ENCODE assay signal across 24 mouse cellular contexts in the genomic region with DNA sequence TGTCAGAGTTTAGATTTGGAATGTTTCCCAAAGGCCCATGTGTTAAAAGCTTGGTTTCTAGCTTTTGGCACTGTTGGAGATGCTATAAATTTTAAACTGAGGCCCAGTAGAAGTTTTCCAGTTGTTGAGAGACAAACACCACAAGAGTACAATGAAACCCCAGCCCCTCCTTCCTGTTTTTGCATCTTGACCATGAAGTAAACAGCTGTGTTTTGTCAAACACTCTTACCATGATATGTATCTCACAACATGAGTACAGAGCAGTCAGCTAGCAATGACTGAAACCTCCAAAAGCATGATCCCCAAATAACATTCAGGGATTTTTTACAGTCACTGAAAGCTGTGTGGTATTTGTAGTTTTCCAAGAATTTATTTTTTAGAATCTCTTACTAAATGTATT.
"Had no signal": no experiment of that assay in that cellular context is flagged by ENCODE, and none has a peak within 500 bp of the region (broad histone marks: within the 10 kb centered on the region; RNA-seq: fewer than 3 reads in every experiment).

No protein-coding gene starts in this region.

- H3K27me3 ChIP-seq: heart, embryonic 13.5 days; heart, embryonic 15.5 days; hindbrain, embryonic 13.5 days; hindbrain, embryonic 15.5 days; limb, embryonic 13.5 days; limb, embryonic 15.5 days had no signal

- H3K4me2 ChIP-seq: heart, embryonic 11.5 days; heart, embryonic 13.5 days; heart, embryonic 15.5 days; hindbrain, embryonic 13.5 days; hindbrain, embryonic 15.5 days; limb, embryonic 13.5 days; limb, embryonic 15.5 days; liver, embryonic 12.5 days had no signal

- H3K27ac ChIP-seq: heart, adult 2 months; heart, embryonic 13.5 days; heart, embryonic 15.5 days; hindbrain, embryonic 13.5 days; hindbrain, embryonic 15.5 days; hindbrain, postnatal 0 days; limb, embryonic 13.5 days; limb, embryonic 15.5 days; liver, embryonic 12.5 days had no signal

- H3K4me3 ChIP-seq: heart, adult 2 months; heart, embryonic 13.5 days; heart, embryonic 15.5 days; hindbrain, embryonic 13.5 days; hindbrain, embryonic 15.5 days; limb, embryonic 13.5 days; limb, embryonic 15.5 days; liver, embryonic 12.5 days had no signal

- H3K9ac ChIP-seq: forebrain, postnatal 0 days; heart, embryonic 13.5 days; heart, embryonic 15.5 days; hindbrain, embryonic 13.5 days; hindbrain, embryonic 15.5 days; limb, embryonic 13.5 days; limb, embryonic 15.5 days; liver, embryonic 12.5 days had no signal

- H3K9me3 ChIP-seq: heart, embryonic 13.5 days; heart, embryonic 15.5 days; hindbrain, embryonic 13.5 days; hindbrain, embryonic 15.5 days; limb, embryonic 13.5 days; limb, embryonic 15.5 days; liver, embryonic 12.5 days had no signal

- H3K4me1 ChIP-seq: heart, embryonic 13.5 days; heart, embryonic 15.5 days; hindbrain, embryonic 13.5 days; hindbrain, embryonic 15.5 days; limb, embryonic 13.5 days; limb, embryonic 15.5 days; liver, embryonic 12.5 days had no signal

- ATAC-seq: forebrain, postnatal 0 days; hindbrain, postnatal 0 days; intestine, embryonic 16.5 days; liver, embryonic 12.5 days had no signal

- DNase-seq: forebrain, postnatal 0 days; gastrocnemius, postnatal 14 days; gastrocnemius, postnatal 36 days; heart, adult 11 months; heart, adult 2 months; heart, postnatal 14 days; heart, postnatal 36 days; kidney, adult 11 months; kidney, adult 2 months; kidney, adult 9 months; kidney, postnatal 25 days; layer of hippocampus, adult 9-11 months; layer of hippocampus, postnatal 36 days; left cerebral cortex, postnatal 4 days had no signal

- H3K36me3 ChIP-seq: heart, embryonic 13.5 days; heart, embryonic 15.5 days; hindbrain, embryonic 13.5 days; hindbrain, embryonic 15.5 days; limb, embryonic 13.5 days; limb, embryonic 15.5 days; liver, embryonic 12.5 days had no signal
